Mouse (Mus musculus) hindbrain, embryonic 16.5 days (tissue): ENCODE data around the gene Mc3r. TPM values are rescaled to one million over a fixed set of nuclear protein-coding genes. Genes with fewer than 3 reads are reported as not detected.

Source experiments
- ATAC-seq: fragments of 200-750 bp; cut with Nextera tagmentation; 2 replicates; pipeline ENCODE4 v1.8.0; 2017; ENCODE audit warnings: moderate TSS enrichment, moderate library complexity
- H3K27ac ChIP-seq: fragments of 300-500 bp; sonication (generic); 2 replicates; pipeline ENCODE4 v1.5.1; 2014; ENCODE audit warnings: low read depth, mild to moderate bottlenecking, control low read depth, low read length, moderate library complexity
- H3K27me3 ChIP-seq: fragments of 300-500 bp; sonication (generic); replicated peaks from 2 replicates; pipeline ENCODE4 v1.6.1; 2014; ENCODE audit warnings: low read length; ENCODE audit not compliant: control insufficient read depth, insufficient read depth
- H3K36me3 ChIP-seq: fragments of 300-500 bp; sonication (generic); 2 replicates; pipeline ENCODE4 v1.6.1; 2014; ENCODE audit warnings: mild to moderate bottlenecking, low read length, moderate library complexity, mixed read lengths; ENCODE audit not compliant: control insufficient read depth, insufficient read depth
- H3K4me1 ChIP-seq: fragments of 300-500 bp; sonication (generic); 2 replicates; pipeline ENCODE4 v1.6.1; 2014; ENCODE audit warnings: low read depth, low read length; ENCODE audit not compliant: control insufficient read depth, insufficient read depth
- H3K4me2 ChIP-seq: fragments of 300-500 bp; sonication (generic); 2 replicates; pipeline ENCODE4 v1.6.1; 2014; ENCODE audit warnings: mild to moderate bottlenecking, low read length, control low read depth, moderate library complexity
- H3K4me3 ChIP-seq: fragments of 300-500 bp; sonication (generic); 2 replicates; pipeline ENCODE4 v1.5.1; 2014; ENCODE audit warnings: mild to moderate bottlenecking, low read length, control low read depth, moderate library complexity
- H3K9ac ChIP-seq: fragments of 300-500 bp; sonication (generic); 2 replicates; pipeline ENCODE4 v1.6.1; 2014; ENCODE audit warnings: low read depth, mild to moderate bottlenecking, control low read depth, low read length, moderate library complexity
- H3K9me3 ChIP-seq: fragments of 300-500 bp; sonication (generic); 2 replicates; pipeline ENCODE4 v1.6.1; 2014; ENCODE audit warnings: mild to moderate bottlenecking, low read length, moderate library complexity; ENCODE audit not compliant: control insufficient read depth
- WGBS: fragments of 180-500 bp; shearing (Covaris S2); extraction: QIAGEN DNeasy Blood & Tissue Kit; methylation state at CpG from one replicate; pipeline ENCODE4 v1.1.7; 2014; 5-methylcytosine and 5-hydroxymethylcytosine counted together
- polyA plus RNA-seq: library from polyadenylated mRNA; unstranded; fragments of >200 nt; fragmentation: Nextera tagmentation; extraction: Ambion mirVana; gene quantifications from 2 replicates; pipeline ENCODE4 v1.2.1, GENCODE M21; 2015

Gene Mc3r
- polyA plus RNA-seq, 1 experiment from 2014 or later = 0.11 TPM

GRCm38 (mm10) chr2:172269907-172270306, 21.6 kb downstream of the Mc3r start:
- Histone ChIP-seq H3K27me3 (no peaks in the 10 kb centered on the region), H3K9me3 (no peaks in the 10 kb centered on the region), H3K36me3 (no peaks in the 10 kb centered on the region), H3K27ac (peak overlapping the region; percentile 57), H3K4me1 (peaks cover 14% of the 10 kb centered on the region), H3K4me2 (no peak overlapping the region), H3K9ac (no peak overlapping the region), H3K4me3 (no peak overlapping the region)
- ATAC-seq = 0 out of 2 replicates have a peak, but pooled peaks have one; percentile 38
- WGBS = 70% methylated on average over 11 of the region's 11 CpGs

GRCm38 (mm10) chr2:172270485-172270944, 22.2 kb downstream of the Mc3r start:
- Histone ChIP-seq H3K4me3 (no peak overlapping the region), H3K27me3 (no peaks in the 10 kb centered on the region), H3K4me1 (peaks cover 14% of the 10 kb centered on the region), H3K36me3 (no peaks in the 10 kb centered on the region), H3K9me3 (no peaks in the 10 kb centered on the region), H3K9ac (no peak overlapping the region), H3K4me2 (no peak overlapping the region), H3K27ac (peak overlapping the region; percentile 57)
- ATAC-seq = peak; percentile 45; the same call in 1 of the 2 replicates
- WGBS = 21% methylated on average over 9 of the region's 9 CpGs

GRCm38 (mm10) chr2:172270974-172271697, 22.8 kb downstream of the Mc3r start:
- peaks cover 14% of the 10 kb centered on the region for H3K4me1 ChIP-seq
- 50% methylated on average over 12 of the region's 12 CpGs for WGBS
- peak overlapping the region; percentile 27 for H3K9ac ChIP-seq
- H3K36me3 ChIP-seq = no peaks in the 10 kb centered on the region
- H3K27me3 ChIP-seq = no peaks in the 10 kb centered on the region
- H3K4me2 ChIP-seq = no peak overlapping the region
- peak; percentile 53; the same call in 1 of the 2 replicates for ATAC-seq
- no peaks in the 10 kb centered on the region for H3K9me3 ChIP-seq
- peak overlapping the region; percentile 57 for H3K27ac ChIP-seq
- no peak overlapping the region for H3K4me3 ChIP-seq

- Histone ChIP-seq H3K9me3 (no peaks in the 10 kb centered on the region), H3K27me3 (no peaks in the 10 kb centered on the region), H3K9ac (no peak overlapping the region), H3K27ac (no peak overlapping the region), H3K4me3 (no peak overlapping the region), H3K4me2 (no peak overlapping the region), H3K4me1 (peaks cover 14% of the 10 kb centered on the region), H3K36me3 (no peaks in the 10 kb centered on the region)
- ATAC-seq = no peak
- 76% methylated on average over 8 of the region's 8 CpGs for WGBS
Observed at GRCm38 (mm10) chr2:172274662-172275061, 26.4 kb downstream of the Mc3r start.

GRCm38 (mm10) chr2:172276155-172276554, 27.9 kb downstream of the Mc3r start:
- Histone ChIP-seq H3K27me3 (no peaks in the 10 kb centered on the region), H3K36me3 (no peaks in the 10 kb centered on the region), H3K9ac (no peak overlapping the region), H3K4me1 (peaks cover 3% of the 10 kb centered on the region), H3K9me3 (no peaks in the 10 kb centered on the region), H3K4me2 (no peak overlapping the region), H3K4me3 (no peak overlapping the region), H3K27ac (no peak overlapping the region)
- 71% methylated on average over 5 of the region's 5 CpGs for WGBS
- no peak for ATAC-seq

GRCm38 (mm10) chr2:172278979-172279378, 30.7 kb downstream of the Mc3r start:
- Histone ChIP-seq H3K4me3 (no peak overlapping the region), H3K27ac (no peak overlapping the region), H3K27me3 (no peaks in the 10 kb centered on the region), H3K4me1 (0 out of 2 replicates have a peak, but pooled peaks cover 9% of the 10 kb centered on the region), H3K36me3 (no peaks in the 10 kb centered on the region), H3K9ac (no peak overlapping the region), H3K9me3 (no peaks in the 10 kb centered on the region), H3K4me2 (no peak overlapping the region)
- ATAC-seq = no peak
- 81% methylated on average over 3 of the region's 3 CpGs for WGBS

- ATAC-seq = peak; percentile 84
- Histone ChIP-seq H3K9ac (no peak overlapping the region), H3K27ac (peak overlapping the region; percentile 9; the same call in 1 of the 2 replicates), H3K9me3 (no peaks in the 10 kb centered on the region), H3K27me3 (no peaks in the 10 kb centered on the region), H3K4me3 (no peak overlapping the region), H3K4me2 (peak overlapping the region; percentile 27; the same call in 1 of the 2 replicates), H3K4me1 (0 out of 2 replicates have a peak, but pooled peaks cover 9% of the 10 kb centered on the region), H3K36me3 (no peaks in the 10 kb centered on the region)
- WGBS = 40% methylated on average over 19 of the region's 19 CpGs
Observed at GRCm38 (mm10) chr2:172282071-172282710, 33.9 kb downstream of the Mc3r start.

GRCm38 (mm10) chr2:172287715-172288114, 39.4 kb downstream of the Mc3r start:
- Histone ChIP-seq H3K9me3 (no peaks in the 10 kb centered on the region), H3K36me3 (no peaks in the 10 kb centered on the region), H3K27ac (no peak overlapping the region), H3K27me3 (no peaks in the 10 kb centered on the region), H3K9ac (no peak overlapping the region), H3K4me1 (peaks cover 2% of the 10 kb centered on the region; the same call in 1 of the 2 replicates), H3K4me2 (no peak overlapping the region), H3K4me3 (no peak overlapping the region)
- WGBS = 95% methylated on average over 1 of the region's 1 CpGs
- no peak for ATAC-seq

GRCm38 (mm10) chr2:172288965-172289364, 40.7 kb downstream of the Mc3r start:
- H3K36me3 ChIP-seq = no peaks in the 10 kb centered on the region
- H3K9ac ChIP-seq = no peak overlapping the region
- no peak overlapping the region for H3K4me2 ChIP-seq
- no peak overlapping the region for H3K4me3 ChIP-seq
- H3K27me3 ChIP-seq = no peaks in the 10 kb centered on the region
- WGBS = 34% methylated on average over 11 of the region's 11 CpGs
- peaks cover 6% of the 10 kb centered on the region; the same call in 1 of the 2 replicates for H3K4me1 ChIP-seq
- H3K27ac ChIP-seq = no peak overlapping the region
- no peak for ATAC-seq
- H3K9me3 ChIP-seq = no peaks in the 10 kb centered on the region
